Mouse (Mus musculus) right cerebral cortex, postnatal 14 days (tissue): ENCODE measurements at regions not wholly inside any gene's neighbourhood (a gene's known extent, or its start where the extent isn't known, plus 50 kb on each side); places are given as distances from the start of the nearest gene placed in this dataset.
A peak's percentile ranks its signal among the peaks of the same experiment; 100 is the strongest.

Experiments
- DNase-seq: peaks from one replicate; pipeline ENCODE4 v3.0.0; 2022

- no peak for DNase-seq
Observed at GRCm38 (mm10) chr3:115655020-115655419, 59.9 kb downstream of the S1pr1 start.

GRCm38 (mm10) chr3:115652236-115652635 lies 62.6 kb downstream of the S1pr1 start:
- DNase-seq: no peak

- DNase-seq: no peak
Observed at GRCm38 (mm10) chr3:115649338-115650117, 65.3 kb downstream of the S1pr1 start.

GRCm38 (mm10) chr3:115646993-115647392 lies 67.9 kb downstream of the S1pr1 start:
- DNase-seq: no peak

- no peak for DNase-seq
Observed at GRCm38 (mm10) chr3:115644307-115644706, 70.6 kb downstream of the S1pr1 start.

GRCm38 (mm10) chr3:115642846-115643260 lies 72.0 kb downstream of the S1pr1 start:
- DNase-seq: peak; percentile 87

GRCm38 (mm10) chr3:115642001-115642845 lies 72.6 kb downstream of the S1pr1 start:
- DNase-seq: peak; percentile 19

- no peak for DNase-seq
Observed at GRCm38 (mm10) chr3:115641411-115641810, 73.5 kb downstream of the S1pr1 start.

- DNase-seq: no peak
Observed at GRCm38 (mm10) chr3:115635487-115635886, 79.4 kb downstream of the S1pr1 start.

- no peak for DNase-seq
Observed at GRCm38 (mm10) chr3:115635081-115635480, 79.8 kb downstream of the S1pr1 start.

- no peak for DNase-seq
Observed at GRCm38 (mm10) chr3:115632417-115632743, 82.5 kb downstream of the S1pr1 start.

GRCm38 (mm10) chr3:115631573-115632416 lies 83.1 kb downstream of the S1pr1 start:
- DNase-seq: no peak

- no peak for DNase-seq
Observed at GRCm38 (mm10) chr3:115622920-115623319, 92.0 kb downstream of the S1pr1 start.

GRCm38 (mm10) chr3:115622300-115622699 lies 92.6 kb downstream of the S1pr1 start:
- no peak for DNase-seq

GRCm38 (mm10) chr3:115619970-115620369 lies 94.9 kb downstream of the S1pr1 start:
- DNase-seq: no peak

GRCm38 (mm10) chr3:115615994-115616598 lies 98.8 kb downstream of the S1pr1 start:
- peak; percentile 43 for DNase-seq

GRCm38 (mm10) chr3:115612859-115613258 lies 102.0 kb downstream of the S1pr1 start:
- no peak for DNase-seq

GRCm38 (mm10) chr3:115608087-115608486 lies 106.8 kb downstream of the S1pr1 start:
- no peak for DNase-seq

- no peak for DNase-seq
Observed at GRCm38 (mm10) chr3:115604734-115605279, 110.1 kb downstream of the S1pr1 start.

- no peak for DNase-seq
Observed at GRCm38 (mm10) chr3:115604267-115604666, 110.6 kb downstream of the S1pr1 start.

GRCm38 (mm10) chr3:115603803-115604202 lies 111.1 kb downstream of the S1pr1 start:
- no peak for DNase-seq

GRCm38 (mm10) chr3:115599281-115599680 lies 115.6 kb downstream of the S1pr1 start:
- no peak for DNase-seq
